Mouse (Mus musculus): Measurements from ENCODE around the gene Cep170b. TPM values are rescaled to one million over a fixed set of nuclear protein-coding genes. Genes with fewer than 3 reads are reported as not detected.

Cep170b gene
- total RNA-seq (2021) = 10 to 100 TPM; 28.8 to 29.6 TPM
- long read RNA-seq, experiment 1, partial matches to known transcripts = 8 of 20 reads
- long read RNA-seq, experiment 1, other reads (novel, unspliced or antisense) = 11 of 20 reads
- long read RNA-seq, experiment 2, full-length matches to known transcripts = 2 of 6 reads
- long read RNA-seq, experiment 2, partial matches to known transcripts = 0 of 6 reads
- long read RNA-seq, experiment 2, other reads (novel, unspliced or antisense) = 4 of 6 reads

- no peak for DNase-seq
Measured at GRCm38 (mm10) chr12:112720216-112720615, at the start of gene Cep170b. Gene Cep170b, plus strand, starts transcription at chr12:112720455.

- peak; percentile 90 for DNase-seq
Measured at GRCm38 (mm10) chr12:112670718-112671393, 49.4 kb upstream of the Cep170b start.

DNA sequence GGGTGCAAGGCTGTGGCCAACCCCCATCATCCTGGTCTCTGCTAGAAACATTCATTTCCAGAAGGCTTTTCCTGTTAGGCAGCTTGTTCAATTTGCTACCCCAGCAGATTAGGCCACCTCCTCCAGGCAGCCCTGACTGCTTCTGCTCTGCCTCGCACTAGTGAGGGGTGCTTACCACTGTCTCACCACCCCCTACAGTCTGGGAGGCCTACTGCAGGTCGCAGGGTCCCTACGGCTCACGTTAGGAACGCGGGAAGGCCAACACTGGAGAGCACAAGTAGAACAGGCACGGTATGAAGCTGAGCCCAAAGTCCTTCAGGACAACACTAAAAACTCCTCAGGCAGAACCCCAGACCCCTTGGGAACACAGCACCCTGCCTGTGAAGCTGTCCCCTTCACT lies 48.4 kb upstream of the Cep170b start:
- peak; percentile 55 for DNase-seq

DNA sequence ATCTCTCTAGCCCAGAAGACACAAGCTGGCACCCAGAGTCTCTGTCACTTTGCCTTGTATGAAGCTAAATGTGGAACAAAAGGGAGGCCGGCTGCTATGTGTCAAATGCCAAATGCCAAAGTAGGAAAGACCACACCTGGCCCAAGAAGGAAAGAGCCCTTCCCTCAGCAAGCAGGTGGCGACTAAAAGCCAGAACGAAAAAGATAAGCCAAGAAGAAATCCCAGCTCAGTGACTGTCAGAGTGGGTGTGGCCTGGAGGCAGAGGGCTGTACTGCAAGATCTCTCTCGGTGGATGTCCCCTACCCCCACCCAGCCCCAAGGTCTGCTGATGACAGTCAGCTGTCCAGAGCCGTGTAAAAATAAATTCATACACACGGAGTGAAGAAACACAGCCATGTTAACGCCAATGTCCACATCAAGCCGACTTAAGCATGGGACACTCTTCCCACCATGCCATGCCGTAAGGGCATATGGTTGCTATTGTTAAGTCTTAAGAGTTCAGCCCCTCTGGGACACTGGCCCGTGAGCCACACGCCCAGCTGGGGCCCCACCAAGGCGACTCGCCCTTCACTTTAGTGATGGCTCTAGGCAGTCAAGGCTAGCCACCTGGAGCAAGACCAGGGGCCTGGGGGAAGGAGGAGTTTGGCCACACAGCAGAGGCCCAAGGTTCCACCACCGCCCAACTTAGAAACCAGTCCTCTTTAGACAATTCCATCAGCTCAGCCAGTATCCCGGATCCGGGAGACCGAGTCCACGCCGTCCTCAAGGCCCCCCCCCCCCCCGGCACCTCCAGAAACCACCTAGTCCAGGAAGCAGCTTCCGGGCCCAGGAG lies 47.3 kb upstream of the Cep170b start:
- peak; percentile 75 for DNase-seq

DNA sequence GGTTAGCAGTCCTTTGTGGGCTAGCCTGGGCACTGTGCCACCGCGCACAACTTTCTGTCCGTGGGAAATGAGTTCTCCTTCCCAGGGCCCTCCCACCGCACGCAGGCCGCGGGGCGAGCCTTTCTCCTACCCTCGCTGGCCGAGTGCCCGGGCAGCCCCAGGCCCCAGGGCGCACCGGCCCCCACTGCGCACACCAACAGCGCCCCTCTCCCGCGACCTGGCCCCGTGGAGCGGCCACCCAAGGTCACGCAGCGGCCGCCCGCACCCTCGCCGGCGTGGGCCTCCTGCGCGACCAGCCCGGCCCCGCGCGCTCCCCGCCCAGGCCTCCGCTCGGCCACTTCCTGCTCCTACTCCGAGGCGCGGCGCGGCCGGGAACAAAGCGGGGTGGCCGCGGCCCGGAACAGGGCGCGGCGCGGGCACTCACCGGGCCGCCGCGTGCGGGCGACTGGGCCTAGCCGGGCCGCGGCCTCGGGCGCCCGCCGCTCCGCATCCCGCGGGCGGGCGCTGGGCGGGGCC lies 46.6 kb upstream of the Cep170b start:
- DNase-seq = peak; percentile 67

DNA sequence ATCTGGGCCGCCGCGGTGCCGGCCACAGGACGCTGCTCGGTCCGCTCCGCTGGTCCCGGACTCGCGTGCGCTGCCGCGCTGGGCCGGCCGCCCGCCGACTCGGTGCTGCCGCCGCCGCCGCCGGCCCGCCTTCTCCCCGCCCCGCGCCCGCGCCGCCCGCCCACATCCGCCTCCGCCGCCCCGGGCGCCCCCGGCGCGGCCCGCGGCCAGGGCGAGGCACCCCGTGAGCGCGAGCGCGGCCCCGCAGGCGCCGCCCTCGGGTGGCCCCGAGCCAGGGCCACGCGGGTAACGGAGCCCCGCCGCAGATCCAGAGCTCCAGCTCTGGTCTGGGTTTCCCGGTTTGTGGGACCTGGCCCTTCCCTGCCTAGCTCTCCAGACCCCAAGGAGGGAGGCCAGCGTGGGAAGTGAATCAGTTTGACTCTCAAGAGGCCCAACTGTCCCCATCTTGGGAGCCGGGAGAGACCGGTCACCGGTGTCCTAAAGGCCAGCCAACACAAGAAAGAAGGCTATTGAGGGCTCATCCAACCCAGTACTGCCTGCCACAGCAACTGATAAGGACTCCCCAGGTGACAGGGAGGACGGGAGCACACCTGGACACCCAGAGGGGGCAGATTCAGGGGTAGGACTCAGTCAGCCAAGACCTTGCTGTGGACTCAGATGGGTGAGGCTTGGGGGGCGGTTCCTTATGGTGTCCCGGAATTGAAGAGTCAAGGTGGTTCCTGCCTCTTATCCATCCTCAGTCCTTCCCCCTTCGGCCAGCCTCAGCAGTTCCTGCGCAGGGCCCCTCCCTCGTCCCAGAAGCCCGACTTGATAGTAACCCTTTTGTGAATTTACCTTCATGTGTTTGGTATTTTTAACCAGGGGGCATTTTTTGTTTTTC lies 45.9 kb upstream of the Cep170b start, which contains the start of gene Akt1:
Akt1 (minus strand) TSS at position 753 of the 880 bp plus-strand sequence.
- peak; percentile 82 for DNase-seq

GRCm38 (mm10) chr12:112675245-112676035 lies 44.8 kb upstream of the Cep170b start:
- peak; percentile 91 for DNase-seq

DNA sequence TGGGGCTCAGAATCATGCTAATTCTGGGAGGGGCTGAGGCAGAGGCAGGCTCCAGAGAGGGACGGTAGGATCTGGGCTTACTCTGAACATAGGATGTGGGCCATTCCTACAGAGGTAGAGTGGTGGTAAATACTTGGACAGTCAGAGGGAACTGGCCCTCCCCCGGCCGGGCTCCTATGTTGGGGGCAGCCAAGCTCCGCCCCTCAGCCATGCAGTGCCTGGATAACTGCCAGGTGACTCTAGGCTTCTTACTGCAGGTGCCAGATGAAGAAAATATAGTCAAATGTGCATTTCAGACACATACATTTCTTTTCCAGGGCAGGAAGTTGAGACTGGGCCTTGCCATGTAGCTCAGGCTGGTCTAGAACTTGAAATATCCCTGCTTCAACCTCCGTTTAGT lies 43.2 kb upstream of the Cep170b start:
- peak; percentile 72 for DNase-seq

DNA sequence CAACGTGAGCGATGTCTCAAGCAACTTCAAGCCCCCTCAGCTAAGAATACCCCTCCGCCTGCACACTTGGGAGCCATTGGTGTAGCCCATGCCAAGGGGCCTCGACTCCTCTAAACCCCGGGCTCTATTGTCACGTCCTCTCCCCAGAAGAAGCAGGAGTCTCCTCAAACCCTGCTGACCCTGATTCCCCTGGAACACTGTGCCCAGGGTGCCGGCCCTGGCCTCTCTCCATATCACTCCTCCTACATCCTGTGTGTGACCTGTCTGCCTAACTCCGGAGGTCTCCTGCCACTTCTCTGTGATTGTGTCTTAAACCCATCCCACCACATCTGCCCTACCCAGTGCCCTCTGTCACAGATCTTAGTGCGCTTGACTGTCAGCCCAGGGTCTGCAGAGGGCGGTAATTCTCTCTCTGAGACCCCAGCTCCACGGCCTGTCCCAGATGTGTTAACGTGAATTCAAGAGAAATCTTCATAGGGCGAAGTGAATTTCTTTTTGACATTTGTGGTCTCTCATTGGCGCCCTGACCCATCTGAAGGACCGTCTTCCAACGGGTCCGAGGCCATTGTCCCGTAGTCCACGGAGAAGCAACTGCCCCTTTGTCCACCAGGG lies 42.2 kb upstream of the Cep170b start:
- DNase-seq = peak; percentile 5

DNA sequence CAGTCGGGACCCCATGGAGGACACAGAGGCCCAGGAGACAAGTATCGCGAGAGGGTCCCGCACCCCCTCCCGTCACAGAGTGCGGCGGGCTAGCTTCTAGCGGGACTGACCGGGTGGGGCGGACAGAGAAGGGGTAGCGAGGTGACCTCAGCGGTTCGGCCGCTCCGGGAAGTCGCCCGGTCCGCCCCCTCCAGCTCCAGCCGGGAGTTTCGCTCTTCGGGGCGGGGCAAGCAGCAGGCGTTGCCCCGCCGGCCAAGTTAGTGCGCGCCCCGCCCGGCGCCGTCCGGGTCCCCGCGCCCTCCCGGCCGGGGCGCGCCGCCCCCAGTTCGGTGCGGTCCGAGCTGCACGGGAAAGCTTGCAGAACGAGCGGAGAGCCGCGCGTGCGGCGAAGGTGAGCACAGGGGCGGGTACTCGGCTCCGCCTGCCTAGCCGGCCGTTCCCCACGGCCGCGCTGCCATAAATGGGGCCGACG lies 41.7 kb upstream of the Cep170b start, which contains the start of gene Zbtb42:
Zbtb42 (plus strand) TSS at position 274 of the 472 bp plus-strand sequence.
- peak; percentile 78 for DNase-seq

DNA sequence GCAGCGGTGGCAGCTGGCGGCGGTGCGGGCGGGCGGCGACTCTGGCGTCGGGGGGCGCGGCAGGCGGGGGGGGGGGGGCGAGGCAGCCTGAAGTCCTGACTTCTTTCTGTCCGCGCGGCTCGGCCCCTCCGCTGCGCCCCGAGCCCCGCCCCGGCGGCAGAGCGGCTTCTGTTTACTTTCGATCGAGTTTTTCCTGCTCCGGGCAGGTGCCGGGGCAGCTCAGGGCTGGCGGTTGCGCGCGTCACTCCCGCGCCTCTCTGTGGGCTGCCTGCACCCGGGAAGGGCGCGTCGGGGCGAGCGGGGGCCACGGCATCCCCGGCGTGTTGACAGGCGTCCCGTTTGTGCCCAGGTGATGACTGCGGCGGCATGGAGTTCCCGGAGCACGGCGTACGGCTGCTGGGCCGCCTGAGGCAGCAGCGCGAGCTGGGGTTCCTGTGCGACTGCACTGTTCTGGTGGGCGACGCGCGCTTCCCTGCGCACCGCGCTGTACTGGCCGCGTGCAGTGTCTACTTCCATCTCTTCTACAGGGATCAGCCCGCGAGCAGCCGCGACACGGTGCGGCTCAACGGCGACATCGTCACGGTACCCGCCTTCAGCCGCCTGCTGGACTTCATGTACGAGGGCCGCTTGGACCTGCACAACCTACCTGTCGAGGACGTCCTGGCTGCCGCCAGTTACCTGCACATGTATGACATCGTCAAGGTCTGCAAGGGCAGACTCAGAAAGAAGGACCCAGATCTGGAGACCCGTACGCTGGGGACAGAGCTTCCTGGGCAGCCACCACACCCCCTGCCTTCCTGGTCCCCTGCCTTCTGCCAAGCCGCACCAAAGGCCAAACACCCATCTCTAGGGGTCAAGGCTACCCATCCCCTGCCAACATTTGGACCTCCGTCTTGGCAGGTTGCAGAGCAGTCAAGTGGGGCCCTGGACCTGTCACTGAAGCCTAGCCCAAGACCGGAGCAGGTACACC lies 40.9 kb upstream of the Cep170b start:
- DNase-seq = no peak

- DNase-seq = no peak
Measured at GRCm38 (mm10) chr12:112683351-112683750, 36.9 kb upstream of the Cep170b start.

DNA sequence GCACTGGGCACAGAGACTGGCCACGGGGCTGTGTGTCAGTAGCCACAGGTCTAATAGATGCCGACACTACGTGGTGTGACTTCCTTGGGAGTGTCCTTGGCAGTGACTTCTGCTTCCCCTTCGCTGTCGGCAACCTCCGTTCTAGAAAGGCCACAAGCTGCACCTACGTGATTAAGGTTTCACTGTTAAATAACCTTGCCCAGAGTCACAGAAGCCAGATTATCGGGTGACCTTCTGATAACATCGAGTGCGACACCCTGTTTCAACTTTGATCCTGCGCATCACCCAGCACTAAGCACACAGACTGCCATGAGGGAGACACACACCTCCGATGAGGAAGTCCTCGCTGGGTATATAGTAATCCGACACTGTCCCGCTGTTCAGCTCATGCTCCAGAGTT lies 31.8 kb upstream of the Cep170b start:
- no peak for DNase-seq

GRCm38 (mm10) chr12:112693185-112694126 lies 26.8 kb upstream of the Cep170b start:
- DNase-seq = peak; percentile 98

GRCm38 (mm10) chr12:112694127-112694475 lies 26.2 kb upstream of the Cep170b start:
- DNase-seq = no peak

DNA sequence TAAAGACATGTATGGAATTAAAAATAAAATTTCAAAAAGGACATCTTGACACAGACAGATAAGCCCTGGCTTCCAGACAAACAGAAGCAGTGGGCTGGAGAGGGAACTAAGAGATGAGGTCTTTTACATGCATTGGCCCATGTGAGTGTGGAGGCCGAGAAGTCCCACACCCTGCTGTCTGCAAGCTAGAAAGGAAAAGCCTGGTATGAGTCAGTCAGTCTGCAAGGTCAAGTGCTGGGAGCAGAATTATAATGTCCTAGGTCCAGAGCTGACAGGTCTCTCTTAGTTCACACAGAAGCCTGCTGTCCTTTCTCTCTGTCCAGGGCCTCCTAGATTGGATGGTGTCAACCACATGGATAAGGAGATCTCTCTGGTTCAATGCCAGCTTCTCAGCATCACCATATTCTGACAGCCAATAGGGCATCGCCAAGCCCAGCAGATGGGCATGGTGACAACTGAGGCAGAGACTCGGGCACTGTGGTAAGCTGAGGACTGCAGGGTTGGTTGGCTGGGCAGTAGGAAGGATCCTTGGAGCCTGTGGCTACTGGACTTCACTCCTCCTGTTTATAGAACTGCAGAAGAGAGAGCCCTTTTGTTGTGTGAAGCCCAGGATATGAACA lies 23.3 kb upstream of the Cep170b start:
- no peak for DNase-seq

DNA sequence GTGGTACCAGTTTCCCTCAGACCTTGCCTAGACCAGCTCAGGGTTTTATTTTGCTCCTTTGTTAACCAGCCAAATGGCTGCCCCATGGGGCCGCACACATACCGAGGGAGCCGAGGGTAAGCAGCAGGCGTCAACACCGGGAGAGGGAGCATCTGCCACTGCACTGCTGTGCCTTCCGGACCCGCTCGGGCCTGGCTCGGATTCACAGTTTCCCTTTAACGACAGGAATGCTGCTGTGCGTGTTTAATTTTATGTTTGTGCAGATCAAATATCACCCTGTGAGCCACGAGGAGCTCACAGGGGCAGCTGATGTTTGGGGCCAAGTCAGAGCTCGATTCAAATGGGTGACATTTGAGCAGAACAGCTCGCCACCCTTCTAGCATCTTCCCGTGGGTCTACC lies 19.7 kb upstream of the Cep170b start:
- DNase-seq = no peak
